Mouse (Mus musculus) lung, postnatal 0 days (tissue): ENCODE measurements at regions not wholly inside any gene's neighbourhood (a gene's known extent, or its start where the extent isn't known, plus 50 kb on each side); places are given as distances from the start of the nearest gene placed in this dataset.

Experiments used
- ATAC-seq: fragments of 200-750 bp; cut with Nextera tagmentation; 2 replicates; pipeline ENCODE4 v1.8.0; 2017; ENCODE audit warnings: moderate library complexity
- DNase-seq: peaks from one replicate; pipeline ENCODE4 v3.0.0-alpha.2; 2016; ENCODE audit warnings: low spot score
- H3K27ac ChIP-seq: fragments of 300-500 bp; sonication (generic); 2 replicates; pipeline ENCODE4 v1.5.1; 2014; ENCODE audit warnings: antibody characterized with exemption, mild to moderate bottlenecking, low read length, mixed read lengths
- H3K27me3 ChIP-seq: fragments of 300-500 bp; sonication (generic); replicated peaks from 2 replicates; pipeline ENCODE4 v1.6.1; 2014; ENCODE audit warnings: low read length, mixed read lengths; ENCODE audit not compliant: insufficient read depth
- H3K36me3 ChIP-seq: fragments of 300-500 bp; sonication (generic); 2 replicates; pipeline ENCODE4 v1.6.1; 2014; ENCODE audit warnings: low read length, mixed read lengths; ENCODE audit not compliant: insufficient read depth
- H3K4me1 ChIP-seq: fragments of 300-500 bp; sonication (generic); 2 replicates; pipeline ENCODE4 v1.6.1; 2014; ENCODE audit warnings: antibody characterized with exemption, low read depth, low read length, mixed read lengths; ENCODE audit not compliant: insufficient read depth
- H3K4me2 ChIP-seq: fragments of 300-500 bp; sonication (generic); replicated peaks from 2 replicates; pipeline ENCODE4 v1.6.1; 2014; ENCODE audit warnings: low read depth, mild to moderate bottlenecking, low read length, moderate library complexity, mixed read lengths
- H3K4me3 ChIP-seq: fragments of 300-500 bp; sonication (generic); 2 replicates; pipeline ENCODE4 v1.5.1; 2014; ENCODE audit warnings: low read depth, low read length
- H3K9ac ChIP-seq: fragments of 300-500 bp; sonication (generic); replicated peaks from 2 replicates; pipeline ENCODE4 v1.6.1; 2014; ENCODE audit warnings: low read depth, mild to moderate bottlenecking
- H3K9me3 ChIP-seq: fragments of 300-500 bp; sonication (generic); 2 replicates; pipeline ENCODE4 v1.6.1; 2016; ENCODE audit warnings: low read length, mixed read lengths
- CTCF ChIP-seq: IDR thresholded peaks from 2 replicates; pipeline ENCODE4 v1.5.1; 2016; ENCODE audit warnings: antibody characterized with exemption, mild to moderate bottlenecking
- EP300 ChIP-seq: IDR thresholded peaks from 2 replicates; pipeline ENCODE4 v1.6.1; 2016; ENCODE audit warnings: antibody characterized with exemption, mild to moderate bottlenecking, control low read depth
- WGBS: fragments of 180-500 bp; shearing (Covaris S2); extraction: QIAGEN DNeasy Blood & Tissue Kit; methylation state at CpG from one replicate; pipeline ENCODE4 v1.1.7; 2014; 5-methylcytosine and 5-hydroxymethylcytosine counted together

- no peak overlapping the region for H3K4me3 ChIP-seq
- DNase-seq (no peak), ATAC-seq (no peak)
- H3K4me1 ChIP-seq: no peaks in the 10 kb centered on the region
- H3K36me3 ChIP-seq: no peaks in the 10 kb centered on the region
- no peaks in the 10 kb centered on the region for H3K27me3 ChIP-seq
- H3K4me2 ChIP-seq: no peak overlapping the region
- H3K9ac ChIP-seq: no peak overlapping the region
- H3K9me3 ChIP-seq: no peaks in the 10 kb centered on the region
- TF ChIP-seq CTCF (no peak), EP300 (no peak)
- no peak overlapping the region for H3K27ac ChIP-seq
Measured at GRCm38 (mm10) chr5:133586492-133586891, 513.0 kb upstream of the Castor2 start.

GRCm38 (mm10) chr5:133585181-133585580 is 514.3 kb upstream of the Castor2 start:
- Histone ChIP-seq H3K4me1 (no peaks in the 10 kb centered on the region), H3K9ac (no peak overlapping the region), H3K9me3 (no peaks in the 10 kb centered on the region), H3K4me2 (no peak overlapping the region), H3K4me3 (no peak overlapping the region), H3K27ac (no peak overlapping the region), H3K27me3 (no peaks in the 10 kb centered on the region), H3K36me3 (no peaks in the 10 kb centered on the region)
- TF ChIP-seq EP300: no peak
- peak; percentile 72 for TF ChIP-seq CTCF
- peak; percentile 48 for DNase-seq
- 22% methylated on average over 3 of the region's 3 CpGs for WGBS
- no peak for ATAC-seq

GRCm38 (mm10) chr5:133576595-133576994 is 522.9 kb upstream of the Castor2 start:
- WGBS: 44% methylated on average over 6 of the region's 6 CpGs
- TF ChIP-seq EP300: no peak
- TF ChIP-seq CTCF: no peak
- Histone ChIP-seq H3K4me3 (no peak overlapping the region), H3K4me2 (no peak overlapping the region), H3K36me3 (no peaks in the 10 kb centered on the region), H3K9ac (no peak overlapping the region), H3K27ac (no peak overlapping the region), H3K4me1 (no peaks in the 10 kb centered on the region), H3K27me3 (no peaks in the 10 kb centered on the region), H3K9me3 (no peaks in the 10 kb centered on the region)
- DNase-seq (no peak), ATAC-seq (no peak)

GRCm38 (mm10) chr5:133569096-133569495 is 530.4 kb upstream of the Castor2 start:
- 85% methylated on average over 2 of the region's 2 CpGs for WGBS
- DNase-seq: peak; percentile 6
- no peaks in the 10 kb centered on the region for H3K36me3 ChIP-seq
- ATAC-seq: no peak
- no peak overlapping the region for H3K9ac ChIP-seq
- H3K4me2 ChIP-seq: no peak overlapping the region
- no peaks in the 10 kb centered on the region for H3K4me1 ChIP-seq
- TF ChIP-seq EP300 (no peak), CTCF (no peak)
- no peak overlapping the region for H3K4me3 ChIP-seq
- H3K27me3 ChIP-seq: no peaks in the 10 kb centered on the region
- H3K9me3 ChIP-seq: no peaks in the 10 kb centered on the region
- H3K27ac ChIP-seq: no peak overlapping the region

GRCm38 (mm10) chr5:133566506-133566905 is 533.0 kb upstream of the Castor2 start:
- H3K27me3 ChIP-seq: no peaks in the 10 kb centered on the region
- no peak overlapping the region for H3K9ac ChIP-seq
- DNase-seq (no peak), ATAC-seq (no peak)
- H3K9me3 ChIP-seq: no peaks in the 10 kb centered on the region
- no peak overlapping the region for H3K27ac ChIP-seq
- 69% methylated on average over 4 of the region's 4 CpGs for WGBS
- no peak overlapping the region for H3K4me3 ChIP-seq
- TF ChIP-seq EP300 (no peak), CTCF (no peak)
- H3K4me1 ChIP-seq: no peaks in the 10 kb centered on the region
- H3K36me3 ChIP-seq: no peaks in the 10 kb centered on the region
- H3K4me2 ChIP-seq: no peak overlapping the region

GRCm38 (mm10) chr5:133550657-133551056 is 548.9 kb upstream of the Castor2 start:
- Histone ChIP-seq H3K27ac (no peak overlapping the region), H3K27me3 (no peaks in the 10 kb centered on the region), H3K36me3 (no peaks in the 10 kb centered on the region), H3K9me3 (no peaks in the 10 kb centered on the region), H3K4me3 (no peak overlapping the region), H3K4me1 (no peaks in the 10 kb centered on the region), H3K9ac (no peak overlapping the region), H3K4me2 (no peak overlapping the region)
- 68% methylated on average over 7 of the region's 7 CpGs for WGBS
- ATAC-seq (no peak), DNase-seq (no peak)
- TF ChIP-seq EP300 (no peak), CTCF (no peak)

- H3K9ac ChIP-seq: no peak overlapping the region
- no peaks in the 10 kb centered on the region for H3K9me3 ChIP-seq
- DNase-seq (no peak), ATAC-seq (no peak)
- no peaks in the 10 kb centered on the region for H3K27me3 ChIP-seq
- no peak overlapping the region for H3K4me3 ChIP-seq
- no peaks in the 10 kb centered on the region for H3K4me1 ChIP-seq
- H3K4me2 ChIP-seq: no peak overlapping the region
- no peaks in the 10 kb centered on the region for H3K36me3 ChIP-seq
- H3K27ac ChIP-seq: no peak overlapping the region
- TF ChIP-seq CTCF: no peak
- no peak for TF ChIP-seq EP300
Measured at GRCm38 (mm10) chr5:133542217-133542616, 557.3 kb upstream of the Castor2 start.
